Mouse (Mus musculus): ENCODE measurements around the gene Celsr2.

The Celsr2 gene

DNA sequence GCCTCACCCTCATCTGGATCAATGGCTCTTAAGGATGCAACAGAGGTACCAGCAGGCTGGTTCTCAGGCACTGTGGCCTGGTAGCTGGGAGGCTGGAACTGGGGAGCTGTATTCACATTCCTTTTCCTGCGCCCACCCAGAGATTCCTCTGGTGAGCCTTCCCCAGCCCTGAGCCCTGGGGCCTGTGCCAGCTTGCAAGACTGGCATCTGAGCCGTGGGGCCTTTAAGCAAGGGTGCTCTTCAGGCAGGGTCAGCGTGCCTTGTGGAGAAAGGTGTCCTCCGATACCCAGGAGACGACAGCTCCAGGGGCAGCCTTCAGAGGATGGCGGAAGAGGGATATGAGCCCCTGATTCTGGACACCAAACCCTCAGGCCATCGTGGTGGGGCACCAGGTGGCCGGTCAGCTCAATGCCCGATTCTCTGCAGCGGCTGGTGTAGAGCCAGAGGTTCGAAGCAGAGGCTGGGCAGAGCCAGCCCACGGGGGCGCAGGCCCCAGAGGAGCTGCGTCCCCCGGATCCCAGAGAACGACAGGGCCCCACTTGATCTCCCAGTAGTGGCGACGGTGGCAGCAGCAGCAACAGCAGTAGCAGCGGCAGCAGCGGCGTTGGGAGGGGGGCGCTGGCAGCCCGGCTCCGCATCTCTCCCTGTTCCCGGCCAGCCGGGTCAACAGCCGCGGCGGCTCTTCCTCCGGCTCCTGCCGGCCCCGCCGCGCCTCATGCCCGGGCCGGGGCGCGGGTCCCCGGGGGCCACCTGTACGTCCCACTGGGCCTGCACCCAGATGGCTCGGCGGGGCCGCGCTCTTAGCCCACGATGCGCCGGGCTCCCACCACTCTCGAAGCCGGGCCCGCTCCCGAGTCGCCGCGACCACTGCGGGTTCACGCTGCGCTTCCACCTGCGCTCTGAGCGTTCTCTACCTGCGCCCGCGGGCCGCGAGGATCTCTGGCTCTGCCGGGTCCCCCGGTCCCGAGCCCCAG lies at the start of gene Celsr2:
Gene Celsr2 (minus strand): TSS at position 696 of the 974 bp plus-strand sequence.
- no peak for DNase-seq (ENCODE audit: low spot score in 2 of 2)

DNA sequence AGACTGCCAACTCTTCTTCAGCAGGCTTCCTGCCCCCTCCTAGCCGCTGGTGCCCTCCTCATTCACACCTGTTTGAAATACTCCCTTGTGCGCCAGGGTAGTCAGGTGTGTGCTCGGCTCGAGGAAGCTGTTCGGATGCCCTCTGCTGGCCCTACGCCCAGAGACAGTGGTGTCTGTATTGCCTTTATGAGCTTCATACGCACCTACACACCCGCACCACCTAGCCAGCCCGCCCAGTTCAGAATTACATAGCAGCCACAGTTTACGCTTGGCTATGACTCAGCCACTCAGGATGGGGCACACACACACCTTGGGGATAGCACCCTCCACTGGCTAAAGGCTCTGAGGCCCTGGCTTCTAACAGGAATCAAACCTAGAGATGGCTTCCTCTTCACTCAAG lies 43.5 kb upstream of the Celsr2 start:
- peak; percentile 64 to 67 for DNase-seq (ENCODE audit: low spot score in 2 of 2)

DNA sequence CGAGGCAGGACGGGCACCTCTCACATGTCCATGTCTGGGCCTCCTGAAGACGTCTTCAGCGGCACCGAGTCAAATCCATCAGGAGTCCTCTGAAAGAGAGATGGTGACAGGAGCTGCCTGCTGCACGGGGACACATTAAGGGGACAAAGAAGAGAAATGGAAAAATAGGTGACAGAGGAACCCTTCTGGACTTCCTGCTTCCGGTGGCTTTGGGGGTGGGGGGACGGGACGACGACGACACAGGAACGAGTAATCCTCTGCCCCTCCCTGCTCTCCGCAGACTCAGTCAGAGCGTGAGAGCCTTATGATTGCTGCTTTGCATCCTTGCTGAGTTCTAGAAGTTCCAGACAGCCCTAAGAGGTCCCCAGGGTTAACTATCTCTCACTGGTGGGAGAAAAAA lies 43.0 kb upstream of the Celsr2 start:
- peak in 1 of 2 experiments; percentile 8 for DNase-seq (ENCODE audit: low spot score in 2 of 2)

DNA sequence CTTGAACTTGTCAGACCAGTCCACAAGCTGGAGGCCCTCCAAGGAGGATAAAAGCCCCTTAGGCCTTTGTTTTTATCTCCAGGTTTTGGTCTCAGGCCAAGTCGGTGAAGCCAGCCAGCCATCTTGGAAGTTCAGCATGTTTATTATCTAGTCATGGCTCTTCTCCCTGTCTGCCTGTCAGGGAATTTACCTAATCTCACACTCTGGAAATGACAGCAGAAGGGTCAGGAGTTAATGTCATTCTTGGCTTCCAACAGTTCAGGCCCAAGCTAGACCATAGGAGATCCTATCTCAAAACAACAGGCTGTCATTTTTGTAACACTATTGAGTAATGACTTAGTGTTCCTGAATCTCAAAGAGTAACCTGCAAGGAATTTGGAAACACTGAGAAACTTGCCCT lies 38.8 kb upstream of the Celsr2 start:
- no peak for DNase-seq (ENCODE audit: low spot score in 2 of 2)

DNA sequence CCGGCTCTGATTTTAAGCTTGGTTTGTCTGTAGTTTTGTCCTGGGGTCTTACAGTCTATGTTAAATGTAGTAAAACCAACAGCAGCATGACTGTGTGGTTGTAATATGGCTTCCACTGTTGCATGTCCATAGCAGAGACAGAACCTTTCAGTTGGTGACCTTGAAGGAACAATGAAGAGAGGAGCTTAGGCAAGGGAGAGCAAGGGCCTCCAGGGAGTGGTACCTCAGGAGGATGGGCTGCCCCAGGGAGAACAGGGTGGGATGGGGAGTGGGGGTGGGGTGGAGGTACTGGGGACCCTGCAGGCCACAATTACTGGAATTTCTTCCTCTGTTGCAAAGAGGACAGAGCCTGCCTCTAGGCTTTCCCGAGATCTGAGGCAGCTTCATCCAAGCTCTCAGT lies 36.6 kb upstream of the Celsr2 start:
- no peak for DNase-seq (ENCODE audit: low spot score in 2 of 2)

DNA sequence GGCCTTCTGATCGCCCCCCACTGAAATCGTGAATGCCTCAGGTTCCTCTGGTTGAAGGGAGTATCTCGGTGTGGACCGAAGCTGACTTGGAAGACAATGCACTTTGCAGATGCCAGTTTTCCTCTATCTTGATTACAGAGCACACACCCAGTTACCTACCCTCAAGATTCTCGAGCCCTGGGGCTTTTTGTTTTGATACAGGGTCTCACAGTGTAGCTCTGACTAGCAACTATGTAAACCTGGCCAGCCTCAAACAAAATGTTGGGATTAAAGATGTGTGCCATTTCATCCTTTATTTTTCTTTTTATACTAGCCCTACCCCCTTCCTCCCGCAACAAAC lies 30.0 kb upstream of the Celsr2 start:
- no peak for DNase-seq (ENCODE audit: low spot score in 2 of 2)

DNA sequence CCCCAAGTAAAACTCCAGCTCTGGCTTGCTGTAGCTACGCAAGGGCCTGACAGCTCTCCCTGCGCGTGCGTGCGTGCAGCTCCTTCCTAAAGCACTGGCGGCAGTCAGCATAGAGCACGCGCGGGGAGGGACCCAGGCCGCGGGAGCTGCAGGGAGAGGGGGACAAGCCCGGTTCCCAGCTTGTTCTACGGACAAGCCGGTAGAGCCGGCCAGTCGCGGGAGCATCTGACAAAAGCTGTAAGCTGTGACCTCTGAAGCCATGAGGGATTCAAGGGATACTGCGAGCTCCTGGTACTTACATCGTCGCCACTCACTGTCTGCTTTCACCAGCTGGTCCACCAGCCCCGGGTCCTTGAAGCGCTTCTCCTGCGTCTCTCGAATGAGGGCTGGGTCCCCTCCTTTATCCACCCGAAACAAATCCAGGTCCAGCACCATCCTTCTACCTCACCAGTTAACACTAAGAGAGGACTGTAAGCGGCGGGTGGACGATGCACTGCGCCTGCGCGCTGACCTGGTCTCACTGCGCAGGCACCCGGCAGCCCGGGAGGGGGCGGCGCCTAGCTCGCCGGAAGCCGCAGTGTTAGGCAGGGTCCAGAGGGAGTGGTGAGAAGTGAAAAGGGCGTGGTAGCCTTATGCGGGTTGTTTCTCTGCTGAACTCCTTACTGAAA lies 29.5 kb upstream of the Celsr2 start, which contains the start of gene Sars:
Gene Sars (minus strand): TSS at position 512 of the 668 bp plus-strand sequence.
- DNase-seq (ENCODE audit: low spot score in 2 of 2): peak; percentile 92 to 93

DNA sequence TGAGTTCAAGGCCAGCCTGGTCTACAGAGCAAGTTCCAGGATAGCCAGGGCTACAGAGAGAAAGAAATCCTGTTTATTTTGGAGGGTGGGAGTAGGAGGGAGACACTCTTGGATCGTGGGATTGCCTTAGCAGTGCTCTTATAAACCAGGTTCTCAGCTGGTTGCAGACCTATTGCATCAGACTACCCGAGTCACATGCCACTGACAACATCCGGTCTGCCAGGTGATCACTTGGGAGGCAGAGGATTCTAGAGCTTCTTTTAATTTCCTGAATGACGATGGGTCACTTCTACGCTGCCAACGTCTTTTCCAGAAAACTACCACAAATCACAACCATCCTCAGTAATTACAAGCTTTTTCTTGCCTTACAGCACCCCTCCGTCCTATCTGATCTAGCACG lies 28.7 kb upstream of the Celsr2 start:
- peak; percentile 57 to 60 for DNase-seq (ENCODE audit: low spot score in 2 of 2)

DNA sequence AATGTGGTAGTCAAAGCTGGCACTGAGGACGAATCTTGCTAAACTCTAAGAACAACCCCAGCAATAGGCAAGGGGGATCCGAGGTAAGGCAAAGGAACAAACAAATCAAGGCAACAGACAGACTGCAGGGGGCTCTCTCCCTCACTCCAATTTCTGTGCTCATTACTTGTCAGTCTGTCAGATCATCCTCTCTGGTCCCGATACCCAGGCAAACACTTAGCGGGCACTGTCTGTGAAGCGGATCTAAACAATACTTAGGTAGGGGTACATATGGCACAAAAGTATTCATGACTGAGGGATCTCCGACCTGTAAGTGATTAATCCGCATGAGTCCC lies 21.0 kb upstream of the Celsr2 start:
- DNase-seq (ENCODE audit: low spot score in 2 of 2): no peak

DNA sequence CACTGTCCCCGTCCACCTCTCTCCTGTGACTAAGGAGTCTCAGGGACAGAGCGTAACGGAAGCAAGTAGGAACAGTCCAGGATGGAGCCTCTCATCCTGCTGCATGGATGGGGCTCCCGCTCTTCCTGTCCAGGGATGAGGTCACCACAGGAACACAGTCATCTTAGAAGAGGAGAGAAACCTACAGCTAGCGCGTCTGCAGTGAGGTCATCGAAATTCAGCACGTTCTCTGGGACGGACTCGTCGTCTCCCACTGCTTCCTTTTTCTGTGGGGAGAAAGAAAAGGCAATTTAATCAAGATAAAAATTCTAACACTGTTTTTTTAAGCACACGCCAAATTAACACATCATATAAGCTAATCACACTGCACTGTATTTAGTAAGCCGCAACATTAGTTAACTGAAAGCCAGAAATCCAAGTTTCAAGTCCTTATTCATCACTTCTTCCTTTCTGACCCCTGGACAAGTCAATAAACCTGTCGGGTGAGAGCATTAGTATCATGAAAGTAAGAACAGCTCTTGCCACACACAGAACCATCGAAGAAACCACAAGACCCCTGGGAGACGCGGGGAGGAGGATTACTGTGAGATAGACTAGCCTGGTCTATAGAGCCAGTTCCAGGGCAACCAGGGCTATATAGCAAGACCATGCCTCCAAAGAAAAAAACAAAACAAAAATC lies 20.5 kb upstream of the Celsr2 start:
- DNase-seq (ENCODE audit: low spot score in 2 of 2): no peak

DNA sequence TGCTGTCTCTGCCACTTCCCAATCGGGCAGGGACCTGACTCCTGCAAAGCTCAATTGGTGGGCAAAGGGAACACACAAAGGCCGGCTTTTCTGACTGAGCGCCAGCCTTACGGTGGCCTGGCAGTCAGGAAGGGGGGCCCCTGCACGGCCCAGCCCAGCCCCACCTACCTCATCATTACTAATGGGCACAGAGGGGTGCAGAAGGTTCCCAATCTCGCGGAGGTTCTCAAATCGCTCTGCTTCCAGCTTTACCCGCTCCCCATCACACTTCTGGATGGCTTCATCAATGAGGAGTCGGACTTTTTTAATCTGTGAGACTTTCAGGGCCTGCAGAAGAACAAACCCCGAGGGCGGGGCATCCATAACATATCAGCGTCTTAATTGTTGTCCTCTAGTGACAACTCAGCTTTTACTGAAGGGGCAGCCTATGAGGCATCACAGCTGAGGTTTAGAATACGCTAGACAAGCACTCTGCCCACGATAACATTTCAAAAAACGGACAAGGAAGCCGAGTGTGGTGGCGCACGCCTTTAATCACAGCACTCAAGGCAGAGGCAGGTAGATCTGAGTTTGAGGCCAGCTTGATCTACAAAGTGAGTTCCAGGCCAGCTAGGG lies 18.6 kb upstream of the Celsr2 start:
- no peak for DNase-seq (ENCODE audit: low spot score in 2 of 2)

DNA sequence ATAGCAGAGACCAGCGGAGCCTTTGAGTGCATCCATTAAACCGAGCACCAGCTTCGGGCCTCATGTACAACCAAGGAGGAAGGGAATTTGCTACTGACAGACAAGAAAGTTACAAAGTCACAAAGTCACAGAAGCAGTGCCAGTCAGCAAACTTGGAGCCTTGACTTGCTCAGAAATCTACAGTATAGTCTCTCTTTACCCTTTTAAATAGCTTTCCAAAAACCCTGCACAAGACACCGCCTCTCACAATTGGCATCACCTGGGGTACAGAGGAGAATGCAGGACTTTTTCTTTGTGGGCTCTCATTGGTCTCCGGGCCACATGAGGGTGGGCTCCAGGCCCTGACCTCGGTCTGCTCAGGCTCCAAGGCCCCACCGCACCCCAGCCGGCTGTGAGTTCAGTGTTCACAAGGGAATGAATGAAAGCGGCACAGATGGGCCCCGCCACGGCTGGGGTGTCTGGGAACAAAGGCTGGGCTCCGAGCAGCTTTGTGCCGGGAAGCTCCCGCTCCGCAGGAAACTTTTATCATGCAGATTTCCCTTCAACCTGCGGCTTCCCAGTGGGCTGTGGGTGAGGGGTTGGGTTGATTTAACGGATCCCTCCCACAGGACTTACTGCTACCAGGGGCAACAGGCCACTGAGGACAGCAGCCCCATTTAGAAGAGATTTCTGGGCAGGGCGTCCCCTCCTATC lies 18.0 kb upstream of the Celsr2 start:
- no peak for DNase-seq (ENCODE audit: low spot score in 2 of 2)

DNA sequence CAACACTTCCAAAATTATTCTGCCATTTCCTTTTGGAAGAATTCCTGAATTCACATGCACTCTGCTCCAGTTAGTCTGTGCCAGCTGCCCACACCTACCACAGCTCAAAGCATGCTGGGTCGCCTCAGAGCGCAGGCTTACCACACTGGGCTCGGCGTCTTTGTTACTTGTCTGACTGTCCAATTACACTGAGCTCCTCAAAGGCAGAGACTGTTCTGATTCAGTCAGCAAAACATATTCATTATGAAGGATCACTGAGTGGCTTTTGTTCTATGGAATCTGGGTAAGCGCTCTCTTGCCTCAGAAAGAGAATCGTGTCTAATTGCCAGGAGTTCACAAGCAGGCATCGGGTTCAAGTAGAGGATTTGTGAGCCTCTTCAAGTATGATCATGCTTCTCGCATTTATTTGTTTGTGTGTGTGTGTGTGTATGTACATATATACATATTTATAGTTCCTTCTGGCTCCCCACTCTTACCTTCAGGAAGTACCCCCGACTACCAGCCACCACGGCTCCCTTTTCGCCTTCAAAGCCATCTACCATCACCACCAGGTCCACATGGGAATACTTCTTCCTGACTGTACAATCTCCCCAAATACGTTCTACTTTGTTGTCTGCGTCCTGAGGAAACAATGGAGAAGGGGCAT lies 17.3 kb upstream of the Celsr2 start:
- no peak for DNase-seq (ENCODE audit: low spot score in 2 of 2)

DNA sequence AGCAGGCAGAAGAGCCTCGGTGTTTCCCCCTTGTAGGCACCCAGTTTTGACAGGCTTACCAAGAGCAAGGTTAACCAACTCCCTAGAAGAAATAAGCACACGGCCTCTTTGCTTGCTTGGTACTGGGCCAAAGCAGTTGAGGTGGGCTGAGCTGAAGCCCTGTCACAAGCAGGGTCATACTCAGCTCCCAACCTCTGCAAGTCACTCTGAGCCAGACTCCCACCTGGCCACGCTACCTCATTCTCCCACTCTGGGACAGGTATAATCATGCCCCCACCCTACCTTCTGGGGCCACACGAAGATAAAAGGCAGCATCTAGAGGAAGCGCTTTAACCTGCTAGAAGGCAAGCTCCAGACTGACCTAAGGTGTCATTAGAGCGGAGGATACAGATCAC lies 10.3 kb upstream of the Celsr2 start:
- DNase-seq (ENCODE audit: low spot score in 2 of 2): no peak

DNA sequence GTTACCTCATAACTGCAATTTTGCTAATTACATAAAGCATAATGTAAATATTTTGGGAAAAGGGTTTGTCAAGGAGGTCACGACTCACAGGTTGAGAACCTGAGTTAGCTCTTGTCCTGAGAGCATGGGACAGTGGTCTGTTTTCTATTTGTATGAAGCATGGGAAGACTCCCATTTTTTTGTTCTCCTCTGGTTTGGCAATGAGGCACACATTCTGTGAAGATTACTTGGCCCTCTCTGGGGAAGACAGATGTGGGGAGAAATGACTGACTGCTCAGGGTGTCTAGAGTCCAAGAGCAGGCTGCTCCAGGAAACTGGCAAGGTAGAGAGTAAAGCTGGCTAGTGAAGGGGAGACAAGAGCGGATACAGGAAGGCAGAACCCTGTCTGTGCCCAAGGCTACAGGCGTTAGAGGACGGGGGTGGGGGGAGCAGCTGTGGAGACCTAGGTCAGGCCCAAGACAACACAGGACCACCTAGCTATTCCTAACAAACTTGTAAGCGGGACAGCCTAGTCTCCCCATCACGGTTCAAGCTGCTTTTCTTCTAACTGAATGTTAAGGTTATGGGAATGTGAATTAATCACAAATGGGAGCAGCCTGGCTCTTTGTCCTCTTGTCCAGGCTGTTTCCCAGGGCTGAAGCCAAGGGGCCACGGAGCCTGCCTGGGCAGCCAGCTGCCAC lies 9.7 kb upstream of the Celsr2 start:
- DNase-seq (ENCODE audit: low spot score in 2 of 2): no peak

DNA sequence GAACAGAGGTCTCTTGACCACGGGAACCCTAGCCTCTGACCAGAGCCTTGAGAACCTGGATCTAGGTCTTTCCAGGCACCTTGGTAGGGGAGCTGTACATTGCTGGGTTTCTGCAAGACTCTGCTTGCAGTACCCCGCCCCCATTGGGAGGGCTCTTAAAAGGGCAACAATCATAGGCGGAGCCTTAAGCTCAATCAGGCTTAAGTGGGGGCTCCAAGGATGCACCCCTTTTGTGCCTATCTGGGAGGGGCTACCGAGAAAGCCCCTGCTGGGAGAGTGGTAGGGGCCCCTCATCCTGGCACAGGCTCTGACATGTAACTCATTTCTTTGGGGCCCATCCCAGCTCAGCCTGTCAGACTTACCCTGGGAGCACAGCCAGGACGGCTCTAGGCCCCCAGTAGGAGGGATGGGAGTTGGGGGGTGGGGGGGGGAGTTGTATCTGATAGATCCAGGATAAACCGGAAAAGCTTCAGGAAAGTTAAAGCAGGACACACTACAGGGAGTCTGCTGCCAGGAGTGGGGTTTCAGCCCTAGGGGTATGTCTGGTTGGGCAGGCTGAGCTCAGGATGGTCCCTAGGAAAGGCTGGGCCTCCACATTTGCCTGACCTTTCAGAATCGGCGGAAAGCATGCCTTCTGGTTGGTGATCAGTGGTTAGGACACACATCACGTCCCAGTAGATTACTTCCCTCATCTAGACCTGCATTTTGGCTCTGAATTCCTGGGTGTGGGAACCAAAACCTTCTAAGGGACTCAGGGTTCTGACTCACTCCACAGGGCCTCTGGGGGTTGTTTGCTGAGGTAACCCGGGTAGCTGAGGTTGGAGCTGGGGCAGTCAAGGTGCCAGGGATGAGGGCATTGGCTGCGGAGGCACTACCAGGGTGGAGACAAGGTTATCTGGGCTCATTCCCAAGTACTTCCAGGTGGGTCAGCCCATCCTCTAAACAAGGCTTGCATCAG lies 8.8 kb upstream of the Celsr2 start:
- DNase-seq (ENCODE audit: low spot score in 2 of 2): peak; percentile 22 to 35

DNA sequence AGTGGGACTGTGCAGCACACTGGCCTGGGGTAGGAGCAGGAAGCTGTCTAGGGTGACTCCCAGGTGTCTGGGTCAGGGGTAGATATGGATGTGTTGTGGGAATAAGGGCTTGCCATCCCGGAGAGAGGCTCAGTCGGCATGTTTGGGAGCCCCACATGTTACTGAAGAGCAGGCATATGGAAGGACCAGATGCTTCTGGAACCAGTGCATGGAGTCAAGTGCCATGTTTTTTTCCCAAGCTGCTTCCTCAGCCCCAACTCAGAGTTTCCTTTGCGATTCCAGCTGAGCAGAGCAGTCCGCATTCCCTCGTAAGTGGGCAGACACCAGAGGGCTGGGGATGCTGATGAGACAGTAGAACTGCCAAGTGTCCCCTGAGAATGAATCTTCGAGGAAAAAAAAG lies 7.7 kb upstream of the Celsr2 start:
- DNase-seq (ENCODE audit: low spot score in 2 of 2): no peak

DNA sequence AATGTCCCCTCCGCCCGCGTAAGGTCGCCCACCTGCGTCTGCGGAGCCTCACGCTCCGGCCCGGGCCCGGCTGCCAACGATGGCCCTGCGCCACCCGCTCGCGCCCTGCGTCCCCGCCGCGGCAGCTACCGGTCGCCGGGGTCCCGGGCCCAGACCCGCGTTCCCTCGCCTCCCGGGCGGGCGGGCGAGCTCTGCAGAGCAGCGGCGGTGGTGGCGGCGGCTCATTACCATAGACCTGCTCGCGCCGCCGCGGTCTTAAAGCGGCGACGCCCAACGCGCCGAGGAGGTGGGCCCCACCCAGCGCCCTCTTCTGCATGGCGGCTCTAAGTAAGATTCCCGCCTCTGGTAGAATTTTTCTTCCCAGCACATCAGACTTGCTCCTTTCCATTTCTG lies 475 bp upstream of the Celsr2 start:
- peak; percentile 63 to 73 for DNase-seq (ENCODE audit: low spot score in 2 of 2)

DNA sequence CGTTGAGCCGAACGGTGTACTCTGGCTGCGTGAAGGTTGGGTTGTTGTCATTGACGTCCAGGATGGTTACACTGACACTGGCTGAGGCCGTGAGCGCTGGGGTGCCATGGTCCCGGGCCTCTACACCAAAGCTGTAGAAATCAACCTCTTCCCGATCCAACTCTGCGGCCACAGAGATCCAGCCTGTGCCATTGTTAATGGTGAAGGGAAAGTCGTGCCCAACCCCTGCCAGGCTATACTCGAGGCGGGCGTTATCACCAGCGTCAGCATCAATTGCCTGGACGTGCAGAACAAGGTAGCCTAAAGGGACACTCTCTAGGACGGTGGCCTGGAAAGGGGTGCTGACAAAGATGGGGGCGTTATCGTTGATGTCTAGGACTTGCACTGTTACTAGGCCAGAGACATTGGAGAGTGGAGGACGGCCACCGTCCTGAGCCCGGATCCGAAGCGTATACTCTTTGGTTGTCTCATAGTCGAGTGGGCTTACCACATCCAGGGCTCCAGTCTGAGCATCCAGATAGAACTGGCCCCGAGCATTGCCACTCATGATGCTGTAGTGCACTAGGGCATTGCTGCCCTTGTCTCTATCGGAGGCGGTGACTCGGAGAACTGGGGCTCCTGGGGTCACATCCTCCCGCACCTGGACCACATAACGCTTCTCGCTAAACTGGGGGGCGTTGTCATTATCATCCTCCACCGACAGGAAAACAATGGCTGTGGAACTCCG lies 1.6 kb downstream of the Celsr2 start:
- no peak for DNase-seq (ENCODE audit: low spot score in 2 of 2)

Data from spleen, postnatal 36 days (tissue).